Mouse (Mus musculus) cerebellum, adult 2 months (tissue): ENCODE measurements at regions not wholly inside any gene's neighbourhood (a gene's known extent, or its start where the extent isn't known, plus 50 kb on each side); places are given as distances from the start of the nearest gene placed in this dataset.

Experiments
- CTCF ChIP-seq: fragments of 200-500 bp; IDR thresholded peaks from 2 replicates; pipeline ENCODE4 v1.5.1; 2011; ENCODE audit warnings: low read depth, mild to moderate bottlenecking, control low read depth, low read length, moderate library complexity, borderline replicate concordance; ENCODE audit not compliant: insufficient read depth
- POLR2A ChIP-seq: fragments of 200-500 bp; IDR thresholded peaks from 2 replicates; pipeline ENCODE4 v1.6.1; 2011; ENCODE audit warnings: low read length, control low read depth, borderline replicate concordance; ENCODE audit not compliant: insufficient read depth

GRCm38 (mm10) chr1:7394161-7394560 is 2586.5 kb downstream of the Gm37988 start:
- TF ChIP-seq CTCF: no peak
- TF ChIP-seq POLR2A: no peak
